Mouse (Mus musculus) large intestine, adult 2 months (tissue): ENCODE measurements at regions not wholly inside any gene's neighbourhood (a gene's known extent, or its start where the extent isn't known, plus 50 kb on each side); places are given as distances from the start of the nearest gene placed in this dataset.

Experiments used
- DNase-seq: peaks from one replicate; pipeline ENCODE4 v3.0.0-alpha.2; 2012; ENCODE audit warnings: low read depth, low spot score
- WGBS: fragments of 180-500 bp; shearing (Covaris S2); methylation state at CpG from one replicate; pipeline ENCODE4 v1.1.7; 2018; 5-methylcytosine and 5-hydroxymethylcytosine counted together

GRCm38 (mm10) chr10:99812069-99812650 is 52.7 kb upstream of the Csl start:
- DNase-seq: no peak
- WGBS: 83% methylated on average over 7 of the region's 7 CpGs

DNA sequence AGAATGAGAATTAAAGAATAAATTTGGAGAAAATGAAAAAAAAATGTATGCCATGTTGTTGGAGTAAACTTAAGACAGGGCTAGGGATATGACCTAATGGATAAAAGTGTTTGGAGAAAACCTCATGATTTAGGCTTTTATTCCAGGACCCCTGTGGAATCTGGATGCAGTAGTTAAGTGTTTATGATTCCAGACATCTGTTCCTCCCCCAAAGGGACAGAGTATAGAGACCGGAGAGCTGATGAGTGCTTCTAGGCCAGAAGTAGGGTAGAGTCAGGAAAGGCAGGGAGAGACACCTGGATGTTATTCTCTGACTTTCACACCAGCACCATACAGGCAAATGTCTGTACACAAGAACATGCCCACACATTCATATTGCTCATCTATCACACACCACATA is 52.0 kb upstream of the Csl start:
- DNase-seq: no peak
- 86% methylated on average over 1 of the region's 1 CpGs for WGBS
